Mouse (Mus musculus) layer of hippocampus, adult 11-12 months (tissue): ENCODE measurements around the gene Fgf8.

Experiments used
- DNase-seq: peaks from one replicate; pipeline ENCODE4 v3.0.0; 2022; ENCODE audit warnings: low spot score

Fgf8 gene

DNA sequence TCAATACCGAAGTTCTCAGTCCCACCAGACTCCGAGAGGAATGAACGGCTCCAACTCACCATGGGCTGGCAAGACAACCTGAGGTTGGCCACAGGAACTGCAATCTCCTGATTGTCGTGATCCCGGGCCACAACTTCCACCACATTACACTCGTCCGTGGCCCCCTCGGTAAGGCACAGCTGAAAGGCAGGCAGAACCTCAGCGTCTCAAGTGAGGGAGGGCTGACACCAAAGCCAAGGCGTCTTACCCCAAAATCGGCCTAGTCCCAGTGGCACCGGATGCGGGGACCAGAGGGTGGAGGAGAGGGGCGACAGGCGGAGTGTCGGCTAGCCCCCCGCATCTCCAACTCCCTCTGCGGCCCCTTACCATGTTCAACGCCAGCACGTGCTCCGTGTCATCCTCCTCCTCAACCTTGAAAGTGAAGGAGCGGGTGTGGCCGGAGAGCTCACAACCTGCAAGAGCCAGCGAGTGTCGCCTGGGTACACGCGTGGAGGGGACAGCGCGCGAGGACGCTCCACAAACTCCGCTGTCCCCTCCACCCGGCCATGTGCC lies 6.1 kb upstream of the Fgf8 start:
- no peak for DNase-seq

DNA sequence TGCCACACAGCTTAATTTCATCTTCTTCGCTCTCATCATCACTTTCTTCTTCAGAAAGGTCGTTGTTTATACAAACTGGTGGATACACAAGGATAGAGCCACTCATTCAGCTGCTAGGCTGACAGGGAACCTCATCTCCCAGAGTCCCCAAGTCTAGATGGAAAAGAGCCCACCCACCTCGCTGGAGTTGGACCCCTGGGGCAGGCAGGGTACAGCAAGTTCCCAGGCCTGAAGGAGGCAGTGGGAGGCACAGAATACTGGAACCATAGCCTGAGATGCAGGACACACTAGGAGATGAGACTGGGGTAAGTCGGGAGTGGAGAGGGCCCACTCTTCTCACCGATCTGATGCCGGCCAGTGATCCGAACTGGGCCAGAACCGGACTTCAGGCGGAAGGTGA lies 5.5 kb upstream of the Fgf8 start:
- no peak for DNase-seq

DNA sequence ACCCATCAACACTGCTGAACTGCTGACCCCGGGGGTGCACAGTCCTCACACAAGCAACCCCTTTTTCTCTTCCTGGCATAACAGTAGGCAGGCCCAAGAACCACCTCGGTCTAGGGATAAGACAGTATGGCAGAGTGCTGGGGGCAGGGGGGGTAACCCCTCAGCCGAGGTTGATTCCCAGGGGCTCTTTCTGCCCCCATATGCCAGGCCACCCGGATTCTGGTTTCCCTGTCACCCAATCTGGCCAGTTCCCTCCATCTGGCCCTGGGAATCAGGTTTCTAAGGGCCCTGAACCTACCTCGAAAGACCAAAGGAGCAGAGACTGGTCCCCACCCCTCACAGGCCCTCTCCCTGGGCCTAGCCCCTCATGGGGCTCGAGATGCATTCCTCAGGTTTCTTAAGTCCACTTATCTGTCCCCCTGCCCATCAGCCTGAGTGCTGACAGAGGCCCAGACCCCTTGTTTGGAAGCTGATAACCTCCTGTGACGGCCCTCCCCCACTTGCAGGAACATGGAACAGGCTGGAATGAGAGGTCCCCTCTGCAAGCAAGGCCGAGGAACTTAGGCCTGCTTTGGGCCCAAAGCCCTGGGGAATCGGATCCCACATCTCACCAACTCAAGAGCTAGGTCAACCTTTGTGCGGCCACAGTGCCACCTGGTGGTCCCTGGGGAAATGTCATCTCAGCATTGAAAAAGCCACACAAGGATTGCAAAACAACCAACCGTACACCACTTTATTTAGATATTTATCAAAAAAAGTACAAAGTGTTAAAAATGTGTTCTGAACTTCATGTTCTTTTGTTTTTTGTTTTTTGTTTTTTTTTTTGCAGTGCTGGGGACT lies 4.5 kb upstream of the Fgf8 start:
- DNase-seq, result peak; percentile 91

DNA sequence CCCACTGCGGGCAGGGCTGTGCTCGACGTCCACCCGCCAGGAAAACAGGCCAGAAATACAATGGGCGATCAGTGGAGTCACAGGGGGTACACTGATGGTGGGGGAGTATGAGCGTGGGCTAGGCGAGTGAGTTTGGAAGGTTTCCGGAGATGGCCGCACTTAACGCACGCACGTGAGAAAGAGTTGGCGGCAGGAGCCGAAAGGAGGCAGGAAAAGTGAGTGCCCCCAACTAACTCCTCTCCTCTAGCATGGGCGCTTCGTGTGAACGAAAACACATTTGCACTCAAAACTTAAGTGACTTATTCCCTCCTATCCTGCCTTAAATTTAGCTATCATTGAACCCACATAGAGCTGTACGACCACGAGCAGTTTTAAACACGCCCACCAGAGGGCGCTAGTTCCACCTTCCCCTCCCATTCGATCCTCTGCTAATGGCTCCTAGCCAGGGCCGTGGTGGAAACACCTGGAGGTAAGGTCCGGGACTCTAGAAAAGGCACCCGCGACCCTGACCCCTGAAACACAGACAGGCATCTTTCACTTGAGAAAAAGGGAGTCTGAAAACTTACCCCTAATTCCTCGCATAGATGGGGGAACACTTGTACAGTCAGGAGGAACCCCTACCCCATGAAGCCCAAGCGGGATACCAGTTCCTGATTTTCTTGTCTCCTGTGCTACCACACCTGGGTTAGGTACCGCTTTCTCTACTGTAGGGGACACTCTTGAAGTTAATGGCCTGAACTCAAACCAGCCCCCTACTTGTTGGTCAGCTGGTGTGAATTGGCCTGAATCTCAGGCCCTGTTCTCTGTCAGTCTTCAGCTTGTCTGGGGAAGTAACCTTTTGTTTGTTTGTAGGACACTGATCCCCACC lies 3.7 kb upstream of the Fgf8 start:
- DNase-seq, result peak; percentile 78

DNA sequence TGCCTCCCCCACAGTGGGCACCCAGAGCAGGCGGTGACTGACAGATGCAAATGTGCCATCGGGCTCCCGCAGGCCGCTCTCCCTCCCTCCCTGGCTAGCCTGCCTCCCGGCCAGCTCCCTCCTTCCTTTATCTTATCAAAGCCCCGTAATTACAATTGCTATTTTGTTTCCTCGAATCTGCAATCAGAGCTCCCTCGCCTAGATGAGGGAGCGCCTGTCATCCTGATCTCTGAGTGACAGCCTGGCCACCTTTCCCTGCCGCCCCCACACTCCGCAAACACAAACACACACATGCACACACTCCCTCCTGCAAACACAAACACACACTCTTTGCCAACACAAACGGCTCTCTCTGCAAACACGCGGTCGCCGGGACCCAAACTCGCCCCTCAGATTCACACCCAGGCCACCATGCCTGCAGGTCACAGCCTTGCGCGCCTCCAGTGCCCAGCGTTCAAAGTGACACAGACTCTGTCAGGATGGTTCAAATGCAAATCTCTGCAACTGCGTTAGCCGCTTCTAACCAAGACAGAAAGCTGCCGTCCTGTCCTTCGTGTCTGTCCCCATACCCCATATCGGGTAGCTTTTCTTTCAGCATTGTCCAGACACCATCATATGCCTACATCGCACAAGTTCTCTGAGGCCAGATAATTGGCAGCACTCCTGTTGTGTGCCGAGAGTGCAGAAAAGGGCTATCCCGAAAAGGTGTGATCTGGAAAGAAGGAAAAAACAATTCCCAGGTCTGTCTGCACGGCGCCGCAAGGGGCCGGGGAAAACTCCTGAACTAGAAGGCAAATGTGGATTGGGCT lies 2.8 kb upstream of the Fgf8 start:
- no peak for DNase-seq

DNA sequence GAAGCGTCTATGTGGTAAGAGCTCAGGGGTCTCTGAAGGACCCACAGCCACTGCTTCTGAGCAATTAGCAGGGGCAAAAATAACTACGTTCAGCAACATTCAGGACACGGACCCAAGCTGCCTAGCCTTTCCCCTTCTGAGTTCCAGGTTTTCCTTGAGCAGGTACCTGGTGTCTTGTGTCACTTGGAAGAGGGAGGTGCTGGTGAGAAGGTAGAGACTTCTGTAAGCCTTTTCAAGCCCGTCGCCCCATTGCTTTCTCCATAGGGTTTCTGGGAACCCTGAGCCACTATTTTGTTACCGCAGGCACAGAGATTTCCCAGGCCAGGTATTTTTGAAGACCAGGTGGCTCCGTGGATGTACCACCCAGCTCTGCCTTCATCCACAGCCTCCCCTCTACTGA lies 904 bp upstream of the Fgf8 start:
- no peak for DNase-seq

DNA sequence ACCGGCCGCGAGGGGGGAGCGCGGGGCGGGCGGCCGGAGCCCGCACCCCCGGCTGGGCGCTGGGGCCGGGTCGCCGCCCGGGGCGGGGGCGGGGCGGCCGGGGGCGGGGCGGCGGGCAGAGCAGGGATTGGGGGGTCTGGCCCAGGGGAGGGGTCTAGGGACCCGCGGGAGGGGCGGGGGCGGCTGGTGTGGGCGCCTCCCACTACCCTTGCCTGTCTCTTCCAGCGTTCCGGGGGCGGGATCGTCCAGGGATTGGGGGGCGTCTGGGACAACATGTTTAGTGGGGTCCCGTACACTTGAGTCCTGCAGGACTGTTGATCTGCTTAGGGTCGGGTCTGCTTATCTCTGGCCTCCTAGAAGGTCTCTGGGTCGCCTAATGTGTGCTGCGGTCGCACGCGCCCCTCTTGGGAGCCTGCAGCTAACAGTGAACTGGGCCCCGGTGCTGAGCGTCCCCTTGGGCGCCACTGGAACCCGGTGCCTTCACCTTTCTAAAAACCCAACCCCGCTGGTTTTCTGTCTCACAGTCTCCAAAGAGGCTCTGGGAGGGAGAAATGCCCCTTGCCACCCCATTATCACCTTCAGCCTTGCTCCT lies 365 bp upstream of the Fgf8 start:
- DNase-seq, result no peak

DNA sequence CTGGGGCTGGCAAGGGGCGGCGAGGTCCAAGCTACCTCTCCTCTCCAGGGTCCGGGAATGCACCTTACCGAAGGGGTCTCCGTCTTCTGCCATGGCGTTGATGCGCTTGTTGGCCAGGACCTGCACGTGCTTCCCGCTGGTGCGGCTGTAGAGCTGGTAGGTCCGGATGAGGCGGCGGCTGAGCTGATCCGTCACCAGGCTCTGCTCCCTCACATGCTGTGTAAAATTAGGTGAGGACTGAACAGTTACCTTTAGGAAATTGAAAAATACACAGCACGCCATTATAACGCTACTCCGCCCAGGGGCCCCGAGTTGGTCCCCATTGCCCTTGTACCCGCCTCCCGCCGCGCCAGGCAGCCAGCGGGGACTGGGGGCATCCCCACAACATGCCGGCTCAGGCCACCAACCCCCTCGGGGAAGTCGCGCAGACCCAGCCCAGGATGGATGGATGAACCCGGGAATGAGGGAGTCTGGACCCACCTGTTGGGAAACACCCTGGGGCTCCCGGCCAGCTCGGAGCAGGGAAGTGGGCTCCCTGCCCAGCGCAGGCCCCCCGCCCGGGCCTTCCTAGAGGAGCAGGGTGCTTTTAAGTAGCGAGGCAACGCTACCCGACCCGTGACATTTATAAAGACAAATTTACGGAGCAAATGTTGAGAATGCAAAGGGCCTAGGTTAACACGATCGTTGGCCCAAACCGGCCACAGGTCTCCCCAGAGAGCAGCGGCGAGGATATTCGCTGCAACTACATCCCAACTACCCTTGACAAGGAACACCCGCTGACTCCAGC lies 1.1 kb downstream of the Fgf8 start:
- no peak for DNase-seq

DNA sequence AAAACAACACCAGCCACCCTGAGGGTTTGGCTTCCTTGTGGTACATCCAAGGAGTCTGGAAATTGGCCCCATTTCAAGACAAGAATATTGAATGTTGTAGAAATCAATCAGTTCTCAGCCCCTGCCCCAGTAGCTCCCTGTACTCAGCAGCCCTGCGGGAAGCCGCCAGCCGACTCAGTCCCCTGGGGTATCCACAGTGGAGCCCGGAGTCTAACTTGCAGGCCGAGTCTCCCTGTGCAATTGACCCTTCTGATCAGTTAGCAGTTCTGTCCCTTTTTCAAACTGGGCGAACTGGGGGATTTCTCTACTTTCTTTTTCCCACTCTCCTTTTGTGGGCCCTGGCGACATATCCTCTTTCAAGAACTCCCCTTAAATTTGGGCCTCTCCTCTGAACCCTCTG lies 1.9 kb downstream of the Fgf8 start:
- DNase-seq, result no peak

DNA sequence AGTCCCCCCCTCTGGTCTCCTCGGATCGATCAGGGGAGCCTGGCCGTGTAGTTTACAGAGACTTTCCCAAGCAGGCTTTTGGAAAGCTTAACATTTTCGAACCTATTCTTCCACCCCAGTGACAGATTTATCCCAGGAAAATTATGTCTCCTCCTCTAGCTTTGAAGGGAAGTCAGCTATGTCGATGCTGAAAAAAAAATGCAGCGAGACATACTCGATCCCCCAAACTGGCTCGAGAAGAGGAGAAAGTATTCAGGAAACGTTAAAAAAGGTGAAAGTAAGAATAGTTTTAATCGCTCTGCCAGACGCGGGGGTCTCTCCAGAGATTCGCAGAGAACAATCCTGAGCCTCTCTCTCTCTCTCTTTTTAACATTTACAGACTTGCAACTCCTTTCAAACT lies 2.5 kb downstream of the Fgf8 start:
- DNase-seq, result no peak

DNA sequence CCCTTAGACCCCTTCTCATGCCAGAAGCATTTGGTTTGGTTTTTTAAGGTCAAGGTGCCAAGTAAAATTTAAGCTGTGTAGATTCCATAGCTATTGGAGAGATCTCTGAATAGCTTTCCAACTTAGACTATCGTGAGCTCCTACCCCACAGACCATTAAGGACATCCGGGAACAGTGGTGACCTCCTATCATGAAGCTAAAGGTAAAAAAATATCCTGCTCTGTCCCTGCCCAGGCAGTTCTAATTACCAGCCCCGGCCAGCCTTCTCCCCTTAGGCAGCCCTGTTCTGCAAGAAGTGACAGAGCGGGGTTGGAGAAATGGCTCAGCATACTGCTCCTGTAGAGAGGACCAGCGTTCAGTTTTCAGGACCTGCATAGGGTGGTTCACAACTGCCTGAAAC lies 4.2 kb downstream of the Fgf8 start:
- DNase-seq, result no peak

DNA sequence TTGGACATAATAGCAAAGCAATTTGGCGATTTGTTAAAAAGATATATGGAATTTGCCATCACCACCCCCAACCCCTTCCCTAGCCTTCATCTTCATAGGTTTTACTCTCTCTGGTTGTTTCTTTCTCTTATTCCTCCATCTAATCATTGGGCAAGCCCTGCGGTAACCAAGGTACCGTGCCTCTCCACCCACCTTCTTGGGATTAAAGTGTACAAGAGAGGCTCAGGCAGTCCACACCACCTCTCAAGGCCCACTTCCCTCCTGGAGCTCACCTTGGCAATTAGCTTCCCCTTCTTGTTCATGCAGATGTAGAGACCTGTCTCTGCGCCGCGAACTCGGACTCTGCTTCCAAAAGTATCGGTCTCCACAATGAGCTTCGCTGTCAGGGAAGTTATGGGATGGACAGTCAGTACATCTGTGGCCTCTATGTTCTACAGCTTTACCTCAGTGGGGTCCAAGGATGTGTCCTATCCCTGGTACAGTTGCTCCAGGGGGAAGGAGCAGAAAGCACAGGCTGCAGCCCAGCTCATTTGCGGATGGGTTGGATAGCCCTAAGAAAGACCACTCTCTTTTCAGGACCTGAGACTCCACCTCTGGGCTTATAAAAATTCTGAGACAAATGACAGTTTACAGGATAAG lies 4.8 kb downstream of the Fgf8 start:
- no peak for DNase-seq

DNA sequence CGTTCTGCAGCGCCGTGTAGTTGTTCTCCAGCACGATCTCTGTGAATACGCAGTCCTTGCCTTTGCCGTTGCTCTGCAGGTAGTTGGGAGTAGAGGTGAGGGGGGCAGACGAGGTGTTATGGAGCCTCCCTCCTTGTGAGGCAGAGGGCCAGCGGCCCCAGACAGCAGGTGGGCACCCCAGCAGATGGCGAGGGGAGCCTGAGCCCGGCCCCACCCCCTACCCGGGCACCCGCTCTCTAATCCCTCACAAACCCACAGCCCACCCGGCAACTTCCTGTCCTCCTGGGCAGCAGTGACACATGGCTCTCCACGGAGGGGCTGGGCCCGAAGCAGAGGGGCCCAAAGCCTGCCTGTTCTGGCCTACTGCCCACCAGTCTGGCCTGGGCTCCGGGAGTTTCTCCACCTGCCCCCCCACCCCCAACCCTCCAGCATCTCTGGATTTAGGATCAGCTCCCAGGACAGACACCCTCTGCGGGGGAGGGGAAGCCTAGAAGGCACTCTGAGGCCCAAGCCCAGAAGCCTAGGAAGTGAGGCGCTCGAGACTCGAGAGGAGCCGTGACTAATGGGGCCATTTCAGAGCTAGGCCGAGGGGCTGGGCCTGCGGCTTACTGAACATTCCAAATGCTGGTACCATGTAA lies 5.4 kb downstream of the Fgf8 start:
- DNase-seq, result no peak

DNA sequence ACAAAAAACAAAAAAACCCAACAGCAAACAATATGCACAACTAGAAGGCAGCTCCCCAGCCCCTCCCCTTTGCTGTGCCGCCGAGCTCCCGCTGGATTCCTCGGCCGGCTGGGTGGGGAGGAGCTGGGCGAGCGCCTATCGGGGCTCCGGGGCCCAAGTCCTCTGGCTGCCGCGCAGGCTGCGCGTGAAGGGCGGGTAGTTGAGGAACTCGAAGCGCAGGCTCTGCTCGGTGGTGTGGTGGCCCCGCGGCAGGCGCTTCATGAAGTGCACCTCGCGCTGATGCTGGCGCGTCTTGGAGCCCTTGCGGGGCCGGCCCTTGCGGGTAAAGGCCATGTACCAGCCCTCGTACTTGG lies 5.9 kb downstream of the Fgf8 start:
- DNase-seq, result no peak

DNA sequence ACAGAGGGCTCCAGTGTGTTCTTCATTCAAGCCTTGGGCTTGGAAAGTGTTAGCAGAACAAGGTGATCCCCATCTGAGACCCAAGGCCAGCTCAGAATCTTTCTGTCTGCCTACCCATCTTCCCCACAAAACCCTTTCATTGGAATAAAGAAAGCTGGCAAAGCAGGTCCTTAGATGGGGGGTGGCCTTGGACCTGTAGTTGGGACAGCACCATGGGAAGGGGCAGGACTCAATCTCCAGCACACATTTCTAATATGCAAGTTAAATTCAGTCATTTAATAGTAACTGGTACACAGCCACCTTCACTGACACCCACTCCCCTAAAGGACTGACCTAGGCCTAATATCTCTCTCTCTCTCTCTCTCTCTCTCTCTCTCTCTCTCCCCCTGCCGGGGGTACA lies 6.5 kb downstream of the Fgf8 start:
- no peak for DNase-seq

DNA sequence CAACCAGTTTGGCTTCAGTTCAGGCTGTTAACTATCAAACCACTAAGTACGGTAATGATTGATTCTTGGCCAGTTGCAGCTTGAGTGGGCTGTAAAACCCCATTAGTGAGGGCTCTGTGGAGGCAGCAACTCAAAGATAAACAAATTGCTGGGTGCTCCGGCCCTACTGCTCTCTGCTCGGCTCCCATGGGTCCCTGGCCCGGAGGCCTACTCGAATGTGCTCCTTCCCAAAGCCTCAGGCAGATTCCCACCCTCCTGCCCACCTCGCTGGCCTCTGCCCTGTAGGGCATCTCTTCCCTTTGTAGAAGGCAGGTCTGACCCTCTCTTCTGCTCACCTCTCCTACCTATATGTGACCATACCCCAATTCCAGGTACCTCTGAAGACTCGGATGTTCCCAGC lies 8.0 kb downstream of the Fgf8 start:
- DNase-seq, result no peak

DNA sequence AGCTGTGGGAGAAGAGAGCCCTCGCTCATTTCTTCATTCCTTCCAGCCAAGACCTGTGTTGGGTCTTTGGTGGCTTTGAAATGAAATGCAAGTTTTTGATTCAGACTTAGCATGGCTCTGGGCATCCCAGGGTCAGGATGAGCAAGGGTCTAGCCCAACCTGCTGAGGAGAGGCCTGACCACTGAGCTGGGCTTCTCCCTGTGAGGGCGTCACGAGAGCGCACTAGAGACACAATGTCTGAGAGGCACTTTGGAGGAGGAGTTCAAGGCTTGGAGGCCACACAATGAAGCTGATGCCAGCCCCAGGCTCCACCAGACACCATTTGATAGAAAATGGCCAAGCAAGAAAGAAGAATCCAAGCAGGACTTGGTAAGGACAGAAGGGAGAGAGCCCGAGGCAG lies 8.5 kb downstream of the Fgf8 start:
- no peak for DNase-seq

DNA sequence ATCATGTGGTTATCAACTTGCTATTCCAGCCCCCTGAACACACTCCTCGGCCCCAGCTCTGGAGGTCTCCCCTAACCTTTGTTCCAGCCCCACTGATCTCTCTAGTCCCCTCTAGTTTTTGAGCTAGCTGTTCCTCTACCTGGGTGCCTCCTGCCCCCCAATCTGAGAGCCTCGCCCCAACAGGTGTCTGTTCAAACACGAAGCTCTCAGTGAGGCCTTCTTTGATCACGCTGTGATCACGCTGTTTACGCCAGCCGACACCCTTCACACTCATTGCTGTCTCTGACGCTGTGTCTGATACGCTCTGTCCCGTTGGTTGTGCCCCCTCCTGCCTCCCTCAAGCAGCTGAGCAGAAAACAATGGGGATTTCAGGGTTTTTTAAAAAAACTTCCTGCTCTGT lies 9.2 kb downstream of the Fgf8 start:
- no peak for DNase-seq

DNA sequence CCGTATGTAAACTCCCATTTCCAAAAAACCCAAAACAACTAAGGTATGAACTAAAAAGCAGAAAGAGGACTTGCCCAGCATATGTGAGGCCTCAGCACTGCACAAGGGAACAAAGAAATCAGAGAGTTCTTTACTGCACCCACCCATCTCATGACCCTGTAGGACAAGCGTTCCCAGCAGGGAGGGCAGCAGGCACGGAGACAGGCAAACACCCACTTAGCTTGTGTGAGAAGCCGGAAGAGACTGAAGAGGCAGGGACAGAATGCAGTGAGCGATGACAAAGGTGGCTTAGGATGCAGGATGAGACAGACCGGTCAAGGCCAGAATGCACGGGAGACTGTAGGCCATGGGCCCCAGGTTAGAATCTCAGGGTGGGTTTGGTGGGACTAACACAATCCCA lies 11.1 kb downstream of the Fgf8 start:
- no peak for DNase-seq

DNA sequence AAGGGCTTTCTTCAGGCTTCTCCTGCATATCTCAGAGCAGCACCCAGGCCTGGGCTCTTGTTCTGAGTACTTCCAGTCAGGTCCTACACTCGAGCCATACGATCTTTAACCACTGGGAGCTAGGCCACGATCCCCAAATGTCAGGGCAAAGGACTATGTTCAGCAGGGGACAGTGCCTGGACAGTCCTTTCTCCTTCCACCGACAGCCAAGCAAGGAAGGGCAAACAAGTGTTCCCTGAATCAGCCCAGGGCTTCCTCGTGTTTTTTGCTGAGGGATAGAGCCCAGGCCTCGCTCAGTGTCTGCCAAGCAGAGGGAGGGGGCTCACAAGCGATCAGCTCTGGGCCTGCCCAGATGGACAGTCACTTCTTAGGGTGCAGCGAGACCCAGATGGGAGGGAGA lies 12.7 kb downstream of the Fgf8 start:
- no peak for DNase-seq
